Mouse (Mus musculus) MEL (cell line): ENCODE results near the gene Dgat2.

Source experiments
- CTCF ChIP-seq, 3 experiments: IDR thresholded peaks in 2 of 3; conservative IDR thresholded peaks in 1 of 3; 2 replicates each; pipeline ENCODE4 v1.5.1; 2011 to 2012; ENCODE audit warnings: low read length in 3 of 3, low read depth in 2 of 3, mild to moderate bottlenecking in 2 of 3, improper control_type of control experiment in 1 of 3, inconsistent platforms in 1 of 3, mixed read lengths in 1 of 3, moderate library complexity in 1 of 3; ENCODE audit not compliant: control insufficient read depth in 1 of 3, insufficient read depth in 1 of 3, poor library complexity in 1 of 3, severe bottlenecking in 1 of 3
- GATA1 ChIP-seq: IDR thresholded peaks from 2 replicates; pipeline ENCODE4 v1.6.1; 2011; ENCODE audit warnings: low read depth, low read length, improper control_type of control experiment
- MEF2A ChIP-seq: IDR thresholded peaks from 2 replicates; pipeline ENCODE4 v1.6.1; 2014; ENCODE audit warnings: low read depth, mild to moderate bottlenecking, inconsistent platforms, low read length, improper control_type of control experiment; ENCODE audit not compliant: poor library complexity, insufficient replicate concordance, severe bottlenecking; ENCODE audit errors: extremely low read depth
- POLR2A ChIP-seq, 2 experiments: IDR thresholded peaks; 2 replicates each; pipeline ENCODE4 v1.6.1; 2011 to 2012; ENCODE audit warnings: low read length in 2 of 2, mild to moderate bottlenecking in 2 of 2, control low read depth in 1 of 2, improper control_type of control experiment in 1 of 2, low read depth in 1 of 2, moderate library complexity in 1 of 2; ENCODE audit not compliant: control insufficient read depth in 1 of 2, insufficient read depth in 1 of 2, poor library complexity in 1 of 2
- POLR2AphosphoS5 ChIP-seq: IDR thresholded peaks from 2 replicates; pipeline ENCODE4 v1.6.1; 2012; ENCODE audit warnings: low read depth, borderline replicate concordance, mild to moderate bottlenecking, inconsistent platforms, low read length, moderate library complexity, mixed read lengths
- SMC3 ChIP-seq: IDR thresholded peaks from 2 replicates; pipeline ENCODE4 v1.6.1; 2011; ENCODE audit warnings: low read depth, low read length, improper control_type of control experiment
- TAL1 ChIP-seq: IDR thresholded peaks from 2 replicates; pipeline ENCODE4 v1.6.1; 2012; ENCODE audit warnings: mild to moderate bottlenecking, inconsistent platforms, low read length, moderate library complexity, mixed read lengths
- TCF12 ChIP-seq: IDR thresholded peaks from 2 replicates; pipeline ENCODE4 v1.6.1; 2014; ENCODE audit warnings: low read depth, mild to moderate bottlenecking, inconsistent platforms, low read length, improper control_type of control experiment, moderate library complexity

GRCm38 (mm10) chr7:99180162-99180561, 2.4 kb downstream of the Dgat2 start:
- no peak for TF ChIP-seq POLR2AphosphoS5
- peak; percentile 64; the same call in 1 of the 2 replicates for TF ChIP-seq GATA1
- no peak for TF ChIP-seq TAL1
- no peak for TF ChIP-seq TCF12
- TF ChIP-seq POLR2A (IDR thresholded peaks at IDR 0.05; ENCODE audit: control insufficient read depth in 1 of 2, insufficient read depth in 1 of 2, low read depth in 1 of 2, low read length in 2 of 2, poor library complexity in 1 of 2) = no peak
- TF ChIP-seq CTCF (IDR thresholded peaks at IDR 0.05 in 2 of 3, conservative IDR thresholded peaks at IDR 0.05 in 1 of 3; ENCODE audit: control insufficient read depth in 1 of 3, insufficient read depth in 1 of 3, low read depth in 2 of 3, low read length in 3 of 3, poor library complexity in 1 of 3, severe bottlenecking in 1 of 3) = no peak
- TF ChIP-seq MEF2A = no peak
- TF ChIP-seq SMC3 = no peak
